Mouse (Mus musculus) neural tube, embryonic 14.5 days (tissue): Measurements from ENCODE around the gene Olfr433. TPM values are rescaled to one million over a fixed set of nuclear protein-coding genes. Genes with fewer than 3 reads are reported as not detected.
"Not testable (repeated sequence)": the region's sequence is repeated elsewhere in the genome, so short reads cannot be mapped to it uniquely, and the experiment has no call there.

Experiments
- ATAC-seq: fragments of 200-750 bp; cut with Nextera tagmentation; 2 replicates; pipeline ENCODE4 v1.8.0; 2017; ENCODE audit warnings: low read depth, mild to moderate bottlenecking, moderate TSS enrichment, moderate library complexity
- H3K27ac ChIP-seq: fragments of 300-500 bp; sonication (generic); 2 replicates; pipeline ENCODE4 v1.5.1; 2014; ENCODE audit warnings: low read depth, mild to moderate bottlenecking, control low read depth, low read length, moderate library complexity, mixed read lengths
- H3K27me3 ChIP-seq: fragments of 300-500 bp; sonication (generic); 2 replicates; pipeline ENCODE4 v1.6.1; 2014; ENCODE audit warnings: low read length; ENCODE audit not compliant: control insufficient read depth, insufficient read depth
- H3K36me3 ChIP-seq: fragments of 300-500 bp; sonication (generic); 2 replicates; pipeline ENCODE4 v1.6.1; 2014; ENCODE audit warnings: low read length, mixed read lengths; ENCODE audit not compliant: control insufficient read depth, insufficient read depth
- H3K4me1 ChIP-seq: fragments of 300-500 bp; sonication (generic); 2 replicates; pipeline ENCODE4 v1.6.1; 2014; ENCODE audit warnings: low read length; ENCODE audit not compliant: control insufficient read depth, insufficient read depth
- H3K4me2 ChIP-seq: fragments of 300-500 bp; sonication (generic); 2 replicates; pipeline ENCODE4 v1.6.1; 2014; ENCODE audit warnings: mild to moderate bottlenecking, low read depth, low read length, control low read depth
- H3K4me3 ChIP-seq: fragments of 300-500 bp; sonication (generic); 2 replicates; pipeline ENCODE4 v1.5.1; 2014; ENCODE audit warnings: low read depth, low read length, control low read depth, mixed read lengths
- H3K9ac ChIP-seq: fragments of 300-500 bp; sonication (generic); replicated peaks from 2 replicates; pipeline ENCODE4 v1.6.1; 2014; ENCODE audit warnings: low read depth, mild to moderate bottlenecking, control low read depth, low read length, mixed read lengths
- H3K9me3 ChIP-seq: fragments of 300-500 bp; sonication (generic); 2 replicates; pipeline ENCODE4 v1.6.1; 2016; ENCODE audit warnings: low read length; ENCODE audit not compliant: control insufficient read depth
- WGBS: fragments of 180-500 bp; shearing (Covaris S2); extraction: QIAGEN DNeasy Blood & Tissue Kit; methylation state at CpG from one replicate; pipeline ENCODE4 v1.1.7; 2014; 5-methylcytosine and 5-hydroxymethylcytosine counted together
- polyA plus RNA-seq: library from polyadenylated mRNA; unstranded; fragments of >200 nt; fragmentation: Nextera tagmentation; extraction: Ambion mirVana; gene quantifications from 2 replicates; pipeline ENCODE4 v1.2.1, GENCODE M21; 2014

Gene Olfr433
- polyA plus RNA-seq: not detected in 2 replicates

DNA sequence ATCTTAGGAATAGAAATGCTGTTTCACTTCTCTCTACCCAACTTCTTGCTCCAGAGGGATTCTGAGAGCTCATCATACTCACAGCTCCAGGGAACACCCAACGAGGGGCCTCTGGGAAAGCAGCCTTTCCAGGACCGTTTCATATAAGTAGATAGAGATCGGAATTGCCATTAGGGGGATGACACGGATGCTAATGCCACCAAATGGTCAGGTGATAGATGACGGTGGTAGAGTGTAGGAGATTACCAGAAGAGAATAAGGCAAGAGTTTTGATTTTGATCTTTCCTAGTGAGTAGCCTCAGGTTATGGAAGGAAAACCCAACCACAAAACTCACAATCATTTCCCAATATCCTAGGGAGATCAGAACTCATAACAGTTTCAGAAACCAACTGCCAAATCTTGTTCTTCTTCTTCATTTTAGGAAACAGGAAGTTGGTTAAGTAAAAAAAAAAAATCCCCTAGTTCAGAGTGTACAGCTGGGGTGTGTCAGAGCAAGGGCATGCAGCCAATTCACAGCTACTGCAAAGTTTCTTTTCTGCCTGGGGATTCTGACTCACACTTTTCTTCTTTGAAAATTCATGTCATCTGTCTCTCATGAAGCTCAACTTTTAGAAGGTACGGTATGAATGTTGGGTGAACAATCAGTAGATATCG, at the start of gene Olfr433:
Olfr433 (plus strand) TSS at position 183 of the 655 bp plus-strand sequence.
- Histone ChIP-seq H3K27me3 (no peaks in the 10 kb centered on the region), H3K27ac (no peak within 1 kb of the TSS), H3K36me3 (no peaks in the 10 kb centered on the region), H3K4me3 (no peak within 1 kb of the TSS), H3K4me1 (no peaks in the 10 kb centered on the region), H3K9ac (no peak within 1 kb of the TSS), H3K4me2 (no peak within 1 kb of the TSS), H3K9me3 (no peaks in the 10 kb centered on the region)
- ATAC-seq: no peak
- WGBS: 91% methylated on average over 7 of the region's 7 CpGs

DNA sequence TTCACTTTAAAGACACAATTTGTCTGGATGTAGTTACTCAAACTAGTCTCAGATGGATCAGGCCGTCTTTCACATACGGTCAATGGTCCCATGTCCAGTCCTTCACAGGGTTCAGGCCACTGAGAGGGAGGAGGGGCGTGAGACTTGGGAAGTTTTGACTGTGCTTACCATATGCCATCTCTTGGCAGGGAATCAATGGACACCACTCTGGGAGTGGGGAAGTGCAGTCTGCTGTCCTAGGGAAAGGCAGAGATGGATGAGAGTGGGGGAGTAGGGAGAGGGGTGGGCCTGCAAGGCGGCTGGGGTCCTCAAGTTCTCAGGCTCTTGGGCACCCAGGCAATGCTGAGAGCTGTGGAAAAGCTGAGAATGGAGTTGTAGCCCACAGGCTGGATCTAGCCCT, 45.5 kb upstream of the Olfr433 start:
- Histone ChIP-seq H3K9ac (no peak overlapping the region), H3K4me3 (no peak overlapping the region), H3K36me3 (no peaks in the 10 kb centered on the region), H3K4me2 (no peak overlapping the region), H3K27me3 (no peaks in the 10 kb centered on the region), H3K27ac (no peak overlapping the region), H3K4me1 (no peaks in the 10 kb centered on the region), H3K9me3 (no peaks in the 10 kb centered on the region)
- no peak for ATAC-seq
- WGBS: 88% methylated on average over 4 of the region's 4 CpGs

DNA sequence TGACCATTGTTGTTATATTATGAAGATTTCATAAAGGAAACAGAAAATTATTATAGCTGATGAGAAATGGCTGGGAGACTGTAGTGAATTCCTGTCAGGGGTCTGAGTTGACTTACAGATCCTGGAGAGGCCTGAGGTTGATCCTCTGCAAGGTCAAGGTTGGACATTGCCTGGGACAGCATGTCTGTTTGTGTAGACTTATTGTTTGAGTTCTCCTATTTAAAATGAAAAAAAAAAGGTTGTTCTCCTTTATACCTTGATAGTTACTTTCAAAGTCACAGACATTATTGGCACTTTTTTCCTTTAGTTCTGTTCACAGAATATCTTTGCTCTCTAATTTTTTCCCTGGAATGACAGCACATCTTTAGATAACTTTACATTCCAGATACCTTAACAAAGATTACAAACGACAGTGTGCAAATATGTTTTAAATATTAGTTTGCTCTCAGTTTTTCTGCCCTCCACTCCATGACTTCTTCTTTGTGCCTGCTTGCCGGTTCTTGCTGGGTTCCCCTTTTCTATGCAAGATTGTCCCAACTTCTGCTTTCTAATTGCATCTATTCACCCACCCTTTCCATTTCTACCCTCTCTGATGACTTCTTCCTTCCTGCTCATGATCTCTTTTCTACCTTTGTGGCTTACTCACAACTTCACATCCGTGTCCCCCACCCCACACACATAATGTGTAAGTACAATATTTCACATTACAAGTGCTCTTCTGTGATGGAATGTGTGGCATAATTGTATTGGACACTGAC, 36.0 kb upstream of the Olfr433 start:
- not testable (repeated sequence) for ATAC-seq, H3K36me3 ChIP-seq, H3K4me2 ChIP-seq, H3K4me1 ChIP-seq, H3K27ac ChIP-seq, H3K4me3 ChIP-seq, H3K9ac ChIP-seq, H3K9me3 ChIP-seq, H3K27me3 ChIP-seq
- WGBS: 81% methylated on average over 2 of the region's 3 CpGs

DNA sequence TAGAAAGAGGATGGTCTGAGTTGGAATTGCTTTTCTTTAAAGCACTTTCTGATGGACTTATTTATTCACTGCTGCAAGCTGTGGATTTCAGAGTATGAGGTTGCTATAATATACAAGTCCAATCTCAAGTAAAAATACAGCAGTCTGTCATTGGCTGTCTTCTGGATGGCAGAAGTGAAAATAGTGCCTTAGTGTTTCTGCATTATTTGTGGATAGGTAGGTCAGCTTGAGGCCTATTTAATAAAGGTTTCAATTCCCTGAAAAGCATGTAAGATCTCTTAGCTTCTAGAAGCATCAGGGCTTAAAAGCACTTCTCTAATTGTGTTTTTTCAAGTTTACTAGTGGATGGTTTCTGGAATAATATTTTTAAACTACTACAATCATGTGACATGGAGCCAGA, 33.5 kb upstream of the Olfr433 start:
- ATAC-seq, H3K4me1 ChIP-seq, H3K4me2 ChIP-seq, H3K9me3 ChIP-seq, H3K36me3 ChIP-seq, H3K9ac ChIP-seq, H3K27ac ChIP-seq, H3K4me3 ChIP-seq, H3K27me3 ChIP-seq: not testable (repeated sequence)

- H3K36me3 ChIP-seq: no peaks in the 10 kb centered on the region
- WGBS: 58% methylated on average over 1 of the region's 1 CpGs
- no peak within 1 kb of the TSS for H3K4me3 ChIP-seq
- H3K27ac ChIP-seq: no peak within 1 kb of the TSS
- no peak within 1 kb of the TSS for H3K9ac ChIP-seq
- ATAC-seq: no peak
- H3K9me3 ChIP-seq: no peaks in the 10 kb centered on the region
- H3K27me3 ChIP-seq: no peaks in the 10 kb centered on the region
- no peaks in the 10 kb centered on the region for H3K4me1 ChIP-seq
- no peak within 1 kb of the TSS for H3K4me2 ChIP-seq
Observed at GRCm38 (mm10) chr1:174031698-174032097, 8.8 kb upstream of the Olfr433 start, which contains the start of gene Ifi205. Gene Ifi205, minus strand, starts transcription at chr1:174031810.

GRCm38 (mm10) chr1:174035841-174036240, 4.7 kb upstream of the Olfr433 start:
- no peak overlapping the region for H3K4me3 ChIP-seq
- H3K4me1 ChIP-seq: no peaks in the 10 kb centered on the region
- H3K9me3 ChIP-seq: no peaks in the 10 kb centered on the region
- WGBS: 65% methylated on average over 4 of the region's 4 CpGs
- ATAC-seq: no peak
- no peak overlapping the region for H3K4me2 ChIP-seq
- H3K27ac ChIP-seq: no peak overlapping the region
- H3K36me3 ChIP-seq: no peaks in the 10 kb centered on the region
- H3K27me3 ChIP-seq: no peaks in the 10 kb centered on the region
- H3K9ac ChIP-seq: no peak overlapping the region

GRCm38 (mm10) chr1:174038480-174038879, 2.0 kb upstream of the Olfr433 start:
- 92% methylated on average over 3 of the region's 3 CpGs for WGBS
- H3K9ac ChIP-seq: no peak overlapping the region
- H3K4me2 ChIP-seq: no peak overlapping the region
- no peaks in the 10 kb centered on the region for H3K9me3 ChIP-seq
- no peaks in the 10 kb centered on the region for H3K36me3 ChIP-seq
- H3K4me1 ChIP-seq: no peaks in the 10 kb centered on the region
- H3K4me3 ChIP-seq: no peak overlapping the region
- H3K27me3 ChIP-seq: no peaks in the 10 kb centered on the region
- H3K27ac ChIP-seq: no peak overlapping the region
- ATAC-seq: no peak

DNA sequence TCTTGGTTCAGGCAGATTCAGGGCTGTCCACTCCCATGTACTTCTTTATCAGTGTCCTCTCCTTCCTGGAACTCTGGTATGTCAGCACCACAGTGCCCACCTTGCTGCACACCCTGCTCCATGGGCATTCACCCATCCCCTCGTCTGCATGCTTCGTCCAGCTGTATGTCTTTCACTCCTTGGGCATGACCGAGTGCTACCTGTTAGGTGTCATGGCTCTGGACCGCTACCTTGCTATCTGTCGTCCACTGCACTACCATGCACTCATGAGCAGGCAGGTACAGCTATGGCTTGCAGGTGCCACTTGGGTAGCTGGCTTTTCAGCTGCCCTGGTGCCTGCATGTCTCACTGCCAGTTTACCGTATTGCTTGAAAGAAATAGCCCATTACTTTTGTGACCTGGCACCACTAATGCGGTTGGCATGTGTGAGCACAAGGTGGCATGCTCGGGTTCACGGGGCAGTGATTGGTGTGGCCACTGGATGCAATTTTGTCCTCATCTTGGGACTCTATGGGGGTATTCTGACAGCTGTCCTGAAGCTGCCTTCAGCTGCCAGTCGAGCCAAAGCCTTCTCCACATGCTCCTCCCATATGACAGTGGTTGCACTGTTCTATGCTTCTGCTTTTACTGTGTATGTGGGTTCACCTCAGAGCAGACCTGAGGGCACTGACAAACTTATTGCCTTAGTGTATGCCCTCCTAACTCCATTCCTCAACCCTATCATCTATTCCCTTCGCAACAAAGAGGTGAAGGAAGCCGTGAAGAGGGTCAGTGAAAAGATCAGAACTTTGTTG, 1.8 kb downstream of the Olfr433 start:
- not testable (repeated sequence) for H3K27ac ChIP-seq, H3K4me1 ChIP-seq, H3K4me2 ChIP-seq, H3K4me3 ChIP-seq, H3K36me3 ChIP-seq, H3K9me3 ChIP-seq, H3K9ac ChIP-seq, H3K27me3 ChIP-seq, ATAC-seq
- 89% methylated on average over 12 of the region's 12 CpGs for WGBS

DNA sequence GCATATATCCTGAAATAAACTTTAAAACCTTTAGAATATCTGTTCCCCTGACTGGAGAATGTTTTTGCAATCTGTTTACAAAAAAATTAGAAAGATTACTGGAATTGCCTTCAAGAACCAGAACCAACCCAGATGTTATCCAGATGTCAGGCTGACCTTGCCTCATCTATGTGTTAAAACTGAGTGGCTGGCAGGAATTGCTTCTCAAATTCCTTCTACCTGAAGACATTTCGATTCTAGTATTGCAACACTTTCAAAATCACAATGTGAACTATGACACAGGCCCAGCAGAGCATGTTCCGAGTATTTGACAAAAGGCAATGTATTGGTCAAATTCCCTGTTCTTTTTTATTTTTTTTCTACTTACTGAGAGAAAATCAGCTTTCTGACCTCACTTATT, 3.9 kb downstream of the Olfr433 start:
- no peak overlapping the region for H3K4me2 ChIP-seq
- no peak overlapping the region for H3K9ac ChIP-seq
- 75% methylated on average over 2 of the region's 2 CpGs for WGBS
- no peaks in the 10 kb centered on the region for H3K36me3 ChIP-seq
- ATAC-seq: no peak
- no peaks in the 10 kb centered on the region for H3K4me1 ChIP-seq
- H3K27me3 ChIP-seq: no peaks in the 10 kb centered on the region
- no peak overlapping the region for H3K27ac ChIP-seq
- H3K4me3 ChIP-seq: no peak overlapping the region
- no peaks in the 10 kb centered on the region for H3K9me3 ChIP-seq
